Comparison of ENCODE assay signal across 14 mouse cellular contexts in genomic region chr6:101365795-101366194, GRCm38 (mm10). TPM values are rescaled to one million over a fixed set of nuclear protein-coding genes. Genes with fewer than 3 reads are reported as not detected.
A peak's percentile ranks its signal among the peaks of the same experiment; 100 is the strongest.
DNase-seq lines count a peak whose midpoint lies in the region; ATAC-seq and TF ChIP-seq lines count a peak whose summit lies in the region.
"Had no signal": no experiment of that assay in that cellular context is flagged by ENCODE, and none has a peak within 500 bp of the region (broad histone marks: within the 10 kb centered on the region; RNA-seq: fewer than 3 reads in every experiment).

No protein-coding gene starts in this region.

- no peak for TF ChIP-seq CTCF in gastrocnemius, adult 2 months (IDR thresholded peaks at IDR 0.05)

- 68% methylated on average over 6 of the region's 6 CpGs for WGBS in hindbrain, embryonic 10.5 days
- 62% methylated on average over 6 of the region's 6 CpGs for WGBS in hindbrain, embryonic 13.5 days

- no peak for ATAC-seq in hindbrain, embryonic 13.5 days (ENCODE audit: low FRiP score)

- H3K27me3 ChIP-seq in hindbrain, embryonic 10.5 days (ENCODE audit: insufficient read depth, poor library complexity, severe bottlenecking): no peaks in the 10 kb centered on the region
- no peaks in the 10 kb centered on the region for H3K27me3 ChIP-seq in hindbrain, embryonic 13.5 days

- H3K4me1 ChIP-seq in hindbrain, embryonic 10.5 days (replicated peaks): peaks cover 56% of the 10 kb centered on the region
- peaks cover 23% of the 10 kb centered on the region for H3K4me1 ChIP-seq in hindbrain, embryonic 13.5 days (replicated peaks)

- H3K4me2 ChIP-seq in hindbrain, embryonic 13.5 days: no peak overlapping the region
- H3K4me2 ChIP-seq: midbrain, embryonic 12.5 days had no signal

- peaks cover 8% of the 10 kb centered on the region for H3K36me3 ChIP-seq in hindbrain, embryonic 10.5 days
- no peaks in the 10 kb centered on the region for H3K36me3 ChIP-seq in hindbrain, embryonic 13.5 days
- H3K36me3 ChIP-seq: midbrain, embryonic 12.5 days had no signal

- H3K27ac ChIP-seq in gastrocnemius, adult 2 months: peak overlapping the region; percentile 46
- H3K27ac ChIP-seq in hindbrain, embryonic 10.5 days: peak overlapping the region; percentile 81; the same call in 1 of the 2 replicates
- H3K27ac ChIP-seq in hindbrain, embryonic 13.5 days: no peak overlapping the region
- H3K27ac ChIP-seq: liver, embryonic 14.5 days; midbrain, embryonic 12.5 days had no signal

- H3K9ac ChIP-seq in hindbrain, embryonic 13.5 days: no peak overlapping the region
- H3K9ac ChIP-seq: liver, embryonic 14.5 days; midbrain, embryonic 12.5 days had no signal

- intact Hi-C loops in gastrocnemius, adult 2 months (cut with DNase I): no loop called here

- no peak overlapping the region for H3K4me3 ChIP-seq in gastrocnemius, adult 2 months
- H3K4me3 ChIP-seq in hindbrain, embryonic 10.5 days: no peak overlapping the region
- H3K4me3 ChIP-seq in hindbrain, embryonic 13.5 days: no peak overlapping the region
- H3K4me3 ChIP-seq: midbrain, embryonic 12.5 days; myocyte had no signal

- no peaks in the 10 kb centered on the region for H3K9me3 ChIP-seq in hindbrain, embryonic 10.5 days
- H3K9me3 ChIP-seq in hindbrain, embryonic 13.5 days: no peaks in the 10 kb centered on the region
- H3K9me3 ChIP-seq: midbrain, embryonic 12.5 days had no signal

- DNase-seq in gastrocnemius, adult 2 months: no peak
- DNase-seq in gastrocnemius, postnatal 25 days: no peak
- no peak for DNase-seq in hindbrain, embryonic 10.5 days (ENCODE audit: low spot score)
- DNase-seq in retina, postnatal 1 day: peak; percentile 22
- no peak for DNase-seq in retina, embryonic 14.5 days (ENCODE audit: low spot score)
- DNase-seq in MN1 (ENCODE audit: low spot score): no peak
- DNase-seq in kidney, adult 11 months: no peak
- DNase-seq: B cell, adult 2 months; gastrocnemius, postnatal 10 days; kidney, adult 8-10 months had no signal

RNA-seq across cellular contexts. Expression of gene Pdzrn3, which starts 11.9 kb away (rescaled TPM):
- 100 to 1,000 TPM in 1 of 2 experiments, 10 to 100 TPM in 1; 96.6 to 104 TPM for total RNA-seq in gastrocnemius, adult 2 months (2021)
- total RNA-seq in gastrocnemius, postnatal 25 days (2021): 10 to 100 TPM; 52.5 to 72.9 TPM
- polyA plus RNA-seq in hindbrain, embryonic 10.5 days (2016; fragmentation: Nextera tagmentation; extraction: Ambion mirVana): 6.7 and 13.2 TPM in 2 replicates
- polyA plus RNA-seq in hindbrain, embryonic 13.5 days (2015; fragmentation: Nextera tagmentation; extraction: Ambion mirVana): 27.5 and 28.8 TPM in 2 replicates
